Mouse (Mus musculus) liver, postnatal 0 days (tissue): Measurements from ENCODE around the gene Gcg. TPM values are rescaled to one million over a fixed set of nuclear protein-coding genes. Genes with fewer than 3 reads are reported as not detected.

ENCODE experiments used
- ATAC-seq: fragments of 200-750 bp; cut with Nextera tagmentation; 2 replicates; pipeline ENCODE4 v1.8.0; 2017; ENCODE audit warnings: mild to moderate bottlenecking, moderate library complexity
- DNase-seq: peaks from one replicate; pipeline ENCODE4 v3.0.0-alpha.2; 2016
- H3K27ac ChIP-seq: fragments of 300-500 bp; sonication (generic); 2 replicates; pipeline ENCODE4 v1.5.1; 2014; ENCODE audit warnings: antibody characterized with exemption, moderate library complexity, mild to moderate bottlenecking, low read depth
- H3K27me3 ChIP-seq: fragments of 300-500 bp; sonication (generic); 2 replicates; pipeline ENCODE4 v1.6.1; 2014; ENCODE audit warnings: low read length, control low read depth, mixed read lengths; ENCODE audit not compliant: insufficient read depth
- H3K36me3 ChIP-seq: fragments of 300-500 bp; sonication (generic); replicated peaks from 2 replicates; pipeline ENCODE4 v1.6.1; 2014; ENCODE audit warnings: mild to moderate bottlenecking, control low read depth, low read length, moderate library complexity, mixed read lengths; ENCODE audit not compliant: insufficient read depth
- H3K4me1 ChIP-seq: fragments of 300-500 bp; sonication (generic); 2 replicates; pipeline ENCODE4 v1.6.1; 2014; ENCODE audit warnings: antibody characterized with exemption, mild to moderate bottlenecking, control low read depth; ENCODE audit not compliant: insufficient read depth
- H3K4me2 ChIP-seq: fragments of 300-500 bp; sonication (generic); 2 replicates; pipeline ENCODE4 v1.6.1; 2014; ENCODE audit warnings: low read depth, mild to moderate bottlenecking, low read length, moderate library complexity, mixed read lengths
- H3K4me3 ChIP-seq: fragments of 300-500 bp; sonication (generic); 2 replicates; pipeline ENCODE4 v1.5.1; 2014; ENCODE audit warnings: low read depth, low read length
- H3K9ac ChIP-seq: fragments of 300-500 bp; sonication (generic); replicated peaks from 2 replicates; pipeline ENCODE4 v1.6.1; 2014; ENCODE audit warnings: mild to moderate bottlenecking, moderate library complexity
- H3K9me3 ChIP-seq: fragments of 300-500 bp; sonication (generic); 2 replicates; pipeline ENCODE4 v1.6.1; 2016; ENCODE audit warnings: mild to moderate bottlenecking, control low read depth, low read length, mixed read lengths
- CTCF ChIP-seq: sonication (generic); IDR thresholded peaks from 2 replicates; pipeline ENCODE4 v1.5.1; 2016; ENCODE audit warnings: antibody characterized with exemption, low read depth
- EP300 ChIP-seq: IDR thresholded peaks from 2 replicates; pipeline ENCODE4 v1.6.1; 2016; ENCODE audit warnings: antibody characterized with exemption, low read depth, mild to moderate bottlenecking
- WGBS: fragments of 180-500 bp; shearing (Covaris S2); extraction: QIAGEN DNeasy Blood & Tissue Kit; methylation state at CpG from one replicate; pipeline ENCODE4 v1.1.7; 2014; ENCODE audit not compliant: insufficient replicate concordance; 5-methylcytosine and 5-hydroxymethylcytosine counted together
- polyA plus RNA-seq: library from polyadenylated mRNA; unstranded; fragments of >200 nt; fragmentation: Nextera tagmentation; extraction: Ambion mirVana; gene quantifications from 2 replicates; pipeline ENCODE4 v1.2.1, GENCODE M21; 2015

Gene Gcg
- not detected in 2 replicates for polyA plus RNA-seq

GRCm38 (mm10) chr2:62483550-62483949, at the start of gene Gcg:
Gene Gcg, minus strand, starts transcription at chr2:62483650.
- Histone ChIP-seq H3K4me3 (no peak within 1 kb of the TSS), H3K27me3 (no peaks in the 10 kb centered on the region), H3K9ac (no peak within 1 kb of the TSS), H3K36me3 (no peaks in the 10 kb centered on the region), H3K9me3 (no peaks in the 10 kb centered on the region), H3K27ac (no peak within 1 kb of the TSS), H3K4me1 (no peaks in the 10 kb centered on the region), H3K4me2 (no peak within 1 kb of the TSS)
- TF ChIP-seq CTCF (no peak), EP300 (no peak)
- DNase-seq (no peak), ATAC-seq (no peak)
- 71% methylated on average over 9 of the region's 9 CpGs for WGBS

- Histone ChIP-seq H3K4me2 (no peak overlapping the region), H3K36me3 (no peaks in the 10 kb centered on the region), H3K9me3 (no peaks in the 10 kb centered on the region), H3K4me3 (no peak overlapping the region), H3K4me1 (no peaks in the 10 kb centered on the region), H3K9ac (no peak overlapping the region), H3K27me3 (no peaks in the 10 kb centered on the region), H3K27ac (no peak overlapping the region)
- WGBS, result 33% methylated on average over 1 of the region's 1 CpGs
- ATAC-seq, result no peak
- TF ChIP-seq EP300 (no peak), CTCF (no peak)
- no peak for DNase-seq
Measured at GRCm38 (mm10) chr2:62531065-62531464, 47.6 kb upstream of the Gcg start.

GRCm38 (mm10) chr2:62526399-62526798, 42.9 kb upstream of the Gcg start:
- ATAC-seq (no peak), DNase-seq (no peak)
- no peak overlapping the region for H3K27ac ChIP-seq
- 86% methylated on average over 9 of the region's 9 CpGs for WGBS
- H3K27me3 ChIP-seq, result no peaks in the 10 kb centered on the region
- no peak overlapping the region for H3K4me2 ChIP-seq
- H3K36me3 ChIP-seq, result no peaks in the 10 kb centered on the region
- no peak overlapping the region for H3K9ac ChIP-seq
- H3K4me1 ChIP-seq, result no peaks in the 10 kb centered on the region
- TF ChIP-seq CTCF, result no peak
- no peak for TF ChIP-seq EP300
- no peaks in the 10 kb centered on the region for H3K9me3 ChIP-seq
- H3K4me3 ChIP-seq, result no peak overlapping the region

GRCm38 (mm10) chr2:62517790-62518189, 34.3 kb upstream of the Gcg start:
- 69% methylated on average over 2 of the region's 2 CpGs for WGBS
- DNase-seq (no peak), ATAC-seq (no peak)
- no peaks in the 10 kb centered on the region for H3K4me1 ChIP-seq
- no peaks in the 10 kb centered on the region for H3K9me3 ChIP-seq
- TF ChIP-seq CTCF (no peak), EP300 (no peak)
- no peak overlapping the region for H3K4me2 ChIP-seq
- H3K36me3 ChIP-seq, result no peaks in the 10 kb centered on the region
- no peaks in the 10 kb centered on the region for H3K27me3 ChIP-seq
- H3K9ac ChIP-seq, result no peak overlapping the region
- H3K4me3 ChIP-seq, result no peak overlapping the region
- H3K27ac ChIP-seq, result no peak overlapping the region

- no peak overlapping the region for H3K4me2 ChIP-seq
- H3K27me3 ChIP-seq, result no peaks in the 10 kb centered on the region
- no peak overlapping the region for H3K4me3 ChIP-seq
- H3K9ac ChIP-seq, result no peak overlapping the region
- H3K9me3 ChIP-seq, result no peaks in the 10 kb centered on the region
- no peak for ATAC-seq
- TF ChIP-seq EP300 (no peak), CTCF (no peak)
- H3K4me1 ChIP-seq, result no peaks in the 10 kb centered on the region
- 75% methylated on average over 6 of the region's 6 CpGs for WGBS
- no peaks in the 10 kb centered on the region for H3K36me3 ChIP-seq
- H3K27ac ChIP-seq, result no peak overlapping the region
- DNase-seq, result no peak
Measured at GRCm38 (mm10) chr2:62514477-62514876, 31.0 kb upstream of the Gcg start.

- Histone ChIP-seq H3K9ac (no peak overlapping the region), H3K27ac (no peak overlapping the region), H3K27me3 (no peaks in the 10 kb centered on the region), H3K9me3 (no peaks in the 10 kb centered on the region), H3K4me1 (no peaks in the 10 kb centered on the region), H3K4me3 (no peak overlapping the region), H3K4me2 (no peak overlapping the region), H3K36me3 (no peaks in the 10 kb centered on the region)
- no peak for ATAC-seq
- TF ChIP-seq EP300 (no peak), CTCF (no peak)
- WGBS, result 85% methylated on average over 15 of the region's 15 CpGs
- DNase-seq, result no peak
Measured at GRCm38 (mm10) chr2:62513477-62513876, 30.0 kb upstream of the Gcg start.

GRCm38 (mm10) chr2:62507130-62507529, 23.7 kb upstream of the Gcg start:
- 86% methylated on average over 5 of the region's 5 CpGs for WGBS
- DNase-seq, result no peak

More at GRCm38 (mm10) chr2:62507130-62507529, 23.7 kb upstream of the Gcg start:
- Histone ChIP-seq H3K9ac (no peak overlapping the region), H3K36me3 (no peaks in the 10 kb centered on the region), H3K4me2 (no peak overlapping the region), H3K4me3 (no peak overlapping the region), H3K4me1 (no peaks in the 10 kb centered on the region), H3K9me3 (no peaks in the 10 kb centered on the region), H3K27ac (no peak overlapping the region), H3K27me3 (no peaks in the 10 kb centered on the region)
- TF ChIP-seq EP300, result no peak
- no peak for TF ChIP-seq CTCF
- ATAC-seq, result no peak
